In the genomic region with DNA sequence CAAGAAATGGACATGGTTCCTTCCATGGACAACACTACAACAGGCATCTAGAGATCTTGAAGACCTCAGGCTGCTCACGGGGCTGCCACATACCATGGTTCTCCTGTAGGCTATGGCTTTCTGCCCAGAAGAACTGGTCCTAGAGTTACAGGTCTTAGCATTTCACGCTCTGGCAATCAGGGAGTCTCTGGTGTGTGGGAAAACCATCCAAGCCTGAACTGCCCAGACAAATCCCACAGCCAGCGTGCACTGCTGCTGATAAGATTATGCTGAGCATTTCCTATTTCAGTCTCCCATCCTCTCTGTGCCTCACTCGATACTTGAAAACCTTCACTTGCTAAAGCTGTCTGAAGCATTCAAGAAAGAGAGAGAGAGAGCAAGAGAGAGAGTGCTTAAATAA, we compare ENCODE assay signal across 10 mouse cellular contexts.
DNase-seq lines count a peak whose midpoint lies in the region; ATAC-seq and TF ChIP-seq lines count a peak whose summit lies in the region.
"Had no signal": no experiment of that assay in that cellular context is flagged by ENCODE, and none has a peak within 500 bp of the region (broad histone marks: within the 10 kb centered on the region; RNA-seq: fewer than 3 reads in every experiment).

No protein-coding gene starts in this region.

- ATAC-seq in hindbrain, postnatal 0 days = no peak
- ATAC-seq in hindbrain, embryonic 14.5 days (ENCODE audit: low FRiP score) = no peak
- peak; percentile 88 for ATAC-seq in liver, embryonic 13.5 days (ENCODE audit: low read depth)
- no peak for ATAC-seq in forebrain, postnatal 0 days

- TF ChIP-seq POLR2A in cortical plate, adult 2 months (IDR thresholded peaks at IDR 0.05; ENCODE audit: extremely low read depth, insufficient read depth, low read length) = no peak

- no peak overlapping the region for H3K4me2 ChIP-seq in hindbrain, postnatal 0 days (ENCODE audit: low read depth, low read length)
- no peak overlapping the region for H3K4me2 ChIP-seq in hindbrain, embryonic 14.5 days (replicated peaks)
- H3K4me2 ChIP-seq in liver, embryonic 13.5 days = peak overlapping the region; percentile 5; the same call in 1 of the 2 replicates
- no peak overlapping the region for H3K4me2 ChIP-seq in forebrain, postnatal 0 days (ENCODE audit: low read depth)

- H3K4me1 ChIP-seq in hindbrain, postnatal 0 days (ENCODE audit: insufficient read depth, low read length) = 0 out of 2 replicates have a peak, but pooled peaks cover 3% of the 10 kb centered on the region
- H3K4me1 ChIP-seq in hindbrain, embryonic 14.5 days (replicated peaks; ENCODE audit: control insufficient read depth, insufficient read depth, low read length) = peaks cover 21% of the 10 kb centered on the region; the same call in 1 of the 2 replicates
- H3K4me1 ChIP-seq in cortical plate, adult 2 months (ENCODE audit: control insufficient read depth, insufficient read depth, low read length) = peaks cover 4% of the 10 kb centered on the region; the same call in 1 of the 2 replicates
- peaks cover 24% of the 10 kb centered on the region for H3K4me1 ChIP-seq in liver, embryonic 13.5 days (replicated peaks)
- peaks cover 10% of the 10 kb centered on the region; the same call in 1 of the 2 replicates for H3K4me1 ChIP-seq in forebrain, postnatal 0 days (ENCODE audit: insufficient read depth)

- TF ChIP-seq CTCF in hindbrain, postnatal 0 days (IDR thresholded peaks at IDR 0.05; ENCODE audit: low read depth) = no peak
- no peak for TF ChIP-seq CTCF in cortical plate, adult 2 months (IDR thresholded peaks at IDR 0.05; ENCODE audit: extremely low read depth, insufficient read depth, low read length)
- TF ChIP-seq CTCF in forebrain, postnatal 0 days (IDR thresholded peaks at IDR 0.05; ENCODE audit: low read depth) = no peak

- WGBS in hindbrain, postnatal 0 days = 56% methylated on average over 4 of the region's 4 CpGs
- 62% methylated on average over 4 of the region's 4 CpGs for WGBS in hindbrain, embryonic 14.5 days
- 14% methylated on average over 4 of the region's 4 CpGs for WGBS in liver, embryonic 13.5 days (ENCODE audit: insufficient replicate concordance)
- WGBS in forebrain, postnatal 0 days = 68% methylated on average over 4 of the region's 4 CpGs

- no peaks in the 10 kb centered on the region for H3K36me3 ChIP-seq in hindbrain, postnatal 0 days (ENCODE audit: insufficient read depth, low read length)
- H3K36me3 ChIP-seq in hindbrain, embryonic 14.5 days (replicated peaks; ENCODE audit: control insufficient read depth, insufficient read depth) = no peaks in the 10 kb centered on the region
- H3K36me3 ChIP-seq in liver, embryonic 13.5 days = no peaks in the 10 kb centered on the region
- H3K36me3 ChIP-seq in forebrain, postnatal 0 days (ENCODE audit: insufficient read depth) = no peaks in the 10 kb centered on the region

- peak; percentile 38 for DNase-seq in hindbrain, postnatal 0 days (ENCODE audit: low spot score)
- DNase-seq in hindbrain, embryonic 14.5 days (ENCODE audit: low spot score) = no peak
- DNase-seq in kidney, adult 8-10 months = peak; percentile 23 to 47
- peak; percentile 32 for DNase-seq in liver, embryonic 13.5 days
- no peak for DNase-seq in forebrain, postnatal 0 days
- DNase-seq in B cell, adult 2 months = no peak
- DNase-seq: cerebellum, postnatal 25 days; gastrocnemius, postnatal 10 days; lung, adult 18-20 months had no signal

- no peaks in the 10 kb centered on the region for H3K9me3 ChIP-seq in hindbrain, postnatal 0 days (ENCODE audit: low read length)
- H3K9me3 ChIP-seq in hindbrain, embryonic 14.5 days (ENCODE audit: control insufficient read depth, low read length) = no peaks in the 10 kb centered on the region
- H3K9me3 ChIP-seq in liver, embryonic 13.5 days (replicated peaks) = no peaks in the 10 kb centered on the region
- H3K9me3 ChIP-seq in forebrain, postnatal 0 days (ENCODE audit: low read length) = no peaks in the 10 kb centered on the region

- no peak overlapping the region for H3K9ac ChIP-seq in hindbrain, postnatal 0 days (replicated peaks; ENCODE audit: low read length)
- no peak overlapping the region for H3K9ac ChIP-seq in hindbrain, embryonic 14.5 days
- H3K9ac ChIP-seq in liver, embryonic 13.5 days = peak overlapping the region; percentile 19; the same call in 1 of the 2 replicates
- H3K9ac ChIP-seq in forebrain, postnatal 0 days = no peak overlapping the region

- H3K27me3 ChIP-seq in hindbrain, postnatal 0 days (ENCODE audit: insufficient read depth, low read length) = no peaks in the 10 kb centered on the region
- H3K27me3 ChIP-seq in hindbrain, embryonic 14.5 days (ENCODE audit: control insufficient read depth, insufficient read depth, low read length) = no peaks in the 10 kb centered on the region
- peaks cover 21% of the 10 kb centered on the region for H3K27me3 ChIP-seq in liver, embryonic 13.5 days
- no peaks in the 10 kb centered on the region for H3K27me3 ChIP-seq in forebrain, postnatal 0 days (ENCODE audit: insufficient read depth, low read length)

- no peak overlapping the region for H3K27ac ChIP-seq in hindbrain, postnatal 0 days
- H3K27ac ChIP-seq in hindbrain, embryonic 14.5 days = no peak overlapping the region
- H3K27ac ChIP-seq in cortical plate, adult 2 months (ENCODE audit: insufficient read depth, low read length) = peak overlapping the region; percentile 52
- no peak overlapping the region for H3K27ac ChIP-seq in liver, embryonic 13.5 days
- no peak overlapping the region for H3K27ac ChIP-seq in forebrain, postnatal 0 days (ENCODE audit: low read depth, low read length)

- no peak overlapping the region for H3K4me3 ChIP-seq in hindbrain, postnatal 0 days (ENCODE audit: low read length)
- H3K4me3 ChIP-seq in hindbrain, embryonic 14.5 days (replicated peaks; ENCODE audit: low read length) = no peak overlapping the region
- no peak overlapping the region for H3K4me3 ChIP-seq in cortical plate, adult 2 months (ENCODE audit: insufficient read depth, low read length)
- no peak overlapping the region for H3K4me3 ChIP-seq in liver, embryonic 13.5 days (replicated peaks)
- no peak overlapping the region for H3K4me3 ChIP-seq in forebrain, postnatal 0 days (ENCODE audit: low read depth, low read length)

Comparison
In these comparisons a context has a peak if more than half of its experiments do, and no peak if none do; other contexts are left out.
1. DNase-seq: peak in hindbrain, postnatal 0 days (single experiment), kidney, adult 8-10 months (2 of 2) and liver, embryonic 13.5 days (single experiment); none in hindbrain, embryonic 14.5 days (single experiment), forebrain, postnatal 0 days (single experiment) and B cell, adult 2 months (0 of 2).